ENCODE assay signal across 20 mouse cellular contexts in the genomic region with DNA sequence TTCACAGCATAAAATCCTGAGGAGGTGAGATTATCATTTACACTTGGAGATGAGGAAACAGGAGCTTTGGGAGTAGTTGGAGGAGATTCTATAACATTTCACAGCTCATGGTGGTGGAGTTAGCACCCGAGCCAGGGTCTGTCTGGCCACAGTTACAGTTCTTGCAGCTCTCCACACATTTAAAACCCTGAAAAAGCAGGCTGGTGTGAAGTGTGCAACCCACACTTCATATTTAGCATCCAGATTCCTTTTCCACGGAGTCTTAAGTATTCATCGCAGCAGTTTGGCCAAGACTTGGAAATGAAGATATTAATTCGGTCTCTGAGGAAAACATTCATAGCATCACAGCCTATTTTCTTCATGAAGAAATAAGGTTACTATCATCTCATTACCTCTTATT.
"Had no signal": no experiment of that assay in that cellular context is flagged by ENCODE, and none has a peak within 500 bp of the region (broad histone marks: within the 10 kb centered on the region; RNA-seq: fewer than 3 reads in every experiment).

No protein-coding gene starts in this region.

- DNase-seq: kidney, adult 2 months; kidney, postnatal 14 days; layer of hippocampus, adult 9-11 months; layer of hippocampus, postnatal 36 days; liver; liver, embryonic 13.5 days; liver, postnatal 0 days; lung, postnatal 14 days; right cerebral cortex, postnatal 25 days; thymus, adult 2 months; thymus, postnatal 25 days had no signal

- H3K27me3 ChIP-seq: limb, embryonic 12.5 days; liver, embryonic 13.5 days; lung, embryonic 15.5 days; megakaryocyte, embryonic 14.5 days; midbrain, embryonic 15.5 days; neural tube, embryonic 12.5 days; stomach, embryonic 15.5 days had no signal

- H3K4me2 ChIP-seq: kidney, embryonic 15.5 days; limb, embryonic 12.5 days; liver, embryonic 13.5 days; lung, embryonic 15.5 days; midbrain, embryonic 11.5 days; midbrain, embryonic 15.5 days; neural tube, embryonic 12.5 days; stomach, embryonic 15.5 days had no signal

- H3K27ac ChIP-seq: kidney, embryonic 15.5 days; limb, embryonic 12.5 days; liver, embryonic 13.5 days; lung, embryonic 15.5 days; macrophage; midbrain, embryonic 15.5 days; neural tube, embryonic 12.5 days; stomach, embryonic 15.5 days had no signal

- H3K4me3 ChIP-seq: kidney, embryonic 15.5 days; limb, embryonic 12.5 days; liver, embryonic 13.5 days; lung, embryonic 15.5 days; megakaryocyte, embryonic 14.5 days; midbrain, embryonic 15.5 days; neural tube, embryonic 12.5 days; stomach, embryonic 15.5 days had no signal

- H3K9me3 ChIP-seq: kidney, embryonic 15.5 days; limb, embryonic 12.5 days; liver, embryonic 13.5 days; lung, embryonic 15.5 days; megakaryocyte, embryonic 14.5 days; midbrain, embryonic 15.5 days; neural tube, embryonic 12.5 days; stomach, embryonic 15.5 days had no signal

- H3K4me1 ChIP-seq: kidney, embryonic 15.5 days; limb, embryonic 12.5 days; liver, embryonic 13.5 days; megakaryocyte, embryonic 14.5 days; neural tube, embryonic 12.5 days; stomach, embryonic 15.5 days had no signal

- H3K36me3 ChIP-seq: kidney, embryonic 15.5 days; limb, embryonic 12.5 days; liver, embryonic 13.5 days; lung, embryonic 15.5 days; midbrain, embryonic 15.5 days; neural tube, embryonic 12.5 days; stomach, embryonic 15.5 days had no signal

- H3K9ac ChIP-seq: kidney, embryonic 15.5 days; limb, embryonic 12.5 days; liver, embryonic 13.5 days; liver, postnatal 0 days; lung, embryonic 15.5 days; midbrain, embryonic 15.5 days; neural tube, embryonic 12.5 days; stomach, embryonic 15.5 days had no signal

- ATAC-seq: liver, postnatal 0 days; midbrain, embryonic 15.5 days had no signal
